Comparison of ENCODE assay signal across 9 mouse cellular contexts in genomic region chr7:101822836-101823757, GRCm38 (mm10). TPM values are rescaled to one million over a fixed set of nuclear protein-coding genes. Genes with fewer than 3 reads are reported as not detected.
A peak's percentile ranks its signal among the peaks of the same experiment; 100 is the strongest.
DNase-seq lines count a peak whose midpoint lies in the region; ATAC-seq lines count a peak whose summit lies in the region.
"Had no signal": no experiment of that assay in that cellular context is flagged by ENCODE, and none has a peak within 500 bp of the region (broad histone marks: within the 10 kb centered on the region; RNA-seq: fewer than 3 reads in every experiment).

No protein-coding gene starts in this region.

- H3K9ac ChIP-seq in hindbrain, embryonic 14.5 days: no peak overlapping the region
- H3K9ac ChIP-seq in embryonic facial prominence, embryonic 14.5 days (ENCODE audit: low read depth, low read length): 0 out of 2 replicates have a peak overlapping the region, but pooled peaks have one; percentile 5

- H3K27ac ChIP-seq in hindbrain, embryonic 10.5 days: no peak overlapping the region
- H3K27ac ChIP-seq in hindbrain, embryonic 14.5 days: no peak overlapping the region
- H3K27ac ChIP-seq in embryonic facial prominence, embryonic 14.5 days (replicated peaks; ENCODE audit: low read depth, low read length): no peak overlapping the region

- H3K9me3 ChIP-seq in hindbrain, embryonic 10.5 days: no peaks in the 10 kb centered on the region
- H3K9me3 ChIP-seq in hindbrain, embryonic 14.5 days (ENCODE audit: control insufficient read depth, low read length): no peaks in the 10 kb centered on the region
- no peaks in the 10 kb centered on the region for H3K9me3 ChIP-seq in embryonic facial prominence, embryonic 14.5 days (ENCODE audit: control insufficient read depth, low read length)

- H3K4me1 ChIP-seq in hindbrain, embryonic 10.5 days (replicated peaks): peaks cover 40% of the 10 kb centered on the region
- H3K4me1 ChIP-seq in hindbrain, embryonic 14.5 days (replicated peaks; ENCODE audit: control insufficient read depth, insufficient read depth, low read length): peaks cover 5% of the 10 kb centered on the region; the same call in 1 of the 2 replicates
- peaks cover 19% of the 10 kb centered on the region for H3K4me1 ChIP-seq in embryonic facial prominence, embryonic 14.5 days (ENCODE audit: control insufficient read depth, insufficient read depth, low read length)

- no peak overlapping the region for H3K4me3 ChIP-seq in hindbrain, embryonic 10.5 days
- no peak overlapping the region for H3K4me3 ChIP-seq in hindbrain, embryonic 14.5 days (replicated peaks; ENCODE audit: low read length)
- no peak overlapping the region for H3K4me3 ChIP-seq in embryonic facial prominence, embryonic 14.5 days (ENCODE audit: low read depth, low read length)

- peak; percentile 56 for DNase-seq in hindbrain, embryonic 10.5 days (ENCODE audit: low spot score)
- DNase-seq in hindbrain, embryonic 14.5 days (ENCODE audit: low spot score): no peak
- DNase-seq in embryonic facial prominence, embryonic 14.5 days (ENCODE audit: low spot score): peak; percentile 62
- DNase-seq in kidney, adult 9 months: peak; percentile 65
- DNase-seq in lung, postnatal 4 days: peak; percentile 51 to 57
- DNase-seq in frontal cortex, postnatal 10 days (ENCODE audit: low spot score in 2 of 2): no peak
- DNase-seq in right cerebral cortex, postnatal 10 days (ENCODE audit: low spot score in 2 of 2): no peak

- ATAC-seq in hindbrain, embryonic 14.5 days (ENCODE audit: low FRiP score): no peak
- ATAC-seq in embryonic facial prominence, embryonic 14.5 days (ENCODE audit: low read depth): peak; percentile 23; the same call in 1 of the 2 replicates
- no peak for ATAC-seq in granulocyte monocyte progenitor cell, adult 5-6 weeks (replicated peaks; ENCODE audit: poor library complexity, severe bottlenecking)

- H3K27me3 ChIP-seq in hindbrain, embryonic 10.5 days (ENCODE audit: insufficient read depth, poor library complexity, severe bottlenecking): peaks cover 64% of the 10 kb centered on the region
- peaks cover 58% of the 10 kb centered on the region for H3K27me3 ChIP-seq in hindbrain, embryonic 14.5 days (ENCODE audit: control insufficient read depth, insufficient read depth, low read length)
- H3K27me3 ChIP-seq in embryonic facial prominence, embryonic 14.5 days (replicated peaks; ENCODE audit: control insufficient read depth, insufficient read depth, low read length): peaks cover 57% of the 10 kb centered on the region

- 28% methylated on average over 32 of the region's 32 CpGs for WGBS in hindbrain, embryonic 10.5 days
- 29% methylated on average over 31 of the region's 32 CpGs for WGBS in hindbrain, embryonic 14.5 days
- WGBS in embryonic facial prominence, embryonic 14.5 days: 36% methylated on average over 28 of the region's 32 CpGs

- H3K36me3 ChIP-seq in hindbrain, embryonic 10.5 days: peaks cover 53% of the 10 kb centered on the region
- H3K36me3 ChIP-seq in hindbrain, embryonic 14.5 days (replicated peaks; ENCODE audit: control insufficient read depth, insufficient read depth): peaks cover 7% of the 10 kb centered on the region
- H3K36me3 ChIP-seq in embryonic facial prominence, embryonic 14.5 days (ENCODE audit: control insufficient read depth, insufficient read depth, low read length): peaks cover 53% of the 10 kb centered on the region

- H3K4me2 ChIP-seq in hindbrain, embryonic 14.5 days (replicated peaks): no peak overlapping the region
- H3K4me2 ChIP-seq in embryonic facial prominence, embryonic 14.5 days (ENCODE audit: low read depth, low read length): no peak overlapping the region

RNA-seq across cellular contexts. Expression of gene Phox2a, which starts 5.0 kb away (rescaled TPM):
- polyA plus RNA-seq in hindbrain, embryonic 10.5 days (2016; fragmentation: Nextera tagmentation; extraction: Ambion mirVana): 2.2 and 4.7 TPM in 2 replicates
- 3.5 TPM in 2 replicates for polyA plus RNA-seq in hindbrain, embryonic 14.5 days (2014; fragmentation: Nextera tagmentation; extraction: Ambion mirVana)
- 1.5 and 1.7 TPM in 2 replicates for polyA plus RNA-seq in embryonic facial prominence, embryonic 14.5 days (2014; fragmentation: Nextera tagmentation; extraction: Ambion mirVana)
- total RNA-seq in granulocyte monocyte progenitor cell, adult 5-6 weeks (2014; fragmentation: Nextera tagmentation): not detected in 2 replicates
- total RNA-seq in granulocyte monocyte progenitor cell, adult 5-6 weeks (2017): not detected in 2 replicates
- total RNA-seq: MEL had no signal

RNA-seq across cellular contexts. Expression of gene Inppl1, which starts 14.9 kb away (rescaled TPM):
- 37.6 and 37.8 TPM in 2 replicates for polyA plus RNA-seq in hindbrain, embryonic 10.5 days (2016; fragmentation: Nextera tagmentation; extraction: Ambion mirVana)
- polyA plus RNA-seq in hindbrain, embryonic 14.5 days (2014; fragmentation: Nextera tagmentation; extraction: Ambion mirVana): 7.8 and 10.5 TPM in 2 replicates
- polyA plus RNA-seq in embryonic facial prominence, embryonic 14.5 days (2014; fragmentation: Nextera tagmentation; extraction: Ambion mirVana): 34.3 and 36.2 TPM in 2 replicates
- total RNA-seq in granulocyte monocyte progenitor cell, adult 5-6 weeks (2014; fragmentation: Nextera tagmentation): 2.0 and 6.5 TPM in 2 replicates
- total RNA-seq in granulocyte monocyte progenitor cell, adult 5-6 weeks (2017): 7.5 and 11.7 TPM in 2 replicates

RNA-seq across cellular contexts. Expression of gene Folr2, which starts 33.9 kb away (rescaled TPM):
- 0.76 TPM in 1 of 2 replicates, not detected in the other for polyA plus RNA-seq in hindbrain, embryonic 10.5 days (2016; fragmentation: Nextera tagmentation; extraction: Ambion mirVana)
- 1.2 and 3.3 TPM in 2 replicates for polyA plus RNA-seq in hindbrain, embryonic 14.5 days (2014; fragmentation: Nextera tagmentation; extraction: Ambion mirVana)
- 3.9 and 4.0 TPM in 2 replicates for polyA plus RNA-seq in embryonic facial prominence, embryonic 14.5 days (2014; fragmentation: Nextera tagmentation; extraction: Ambion mirVana)
- total RNA-seq in granulocyte monocyte progenitor cell, adult 5-6 weeks (2014; fragmentation: Nextera tagmentation): not detected in 2 replicates
- total RNA-seq in granulocyte monocyte progenitor cell, adult 5-6 weeks (2017): not detected in 2 replicates
- total RNA-seq: MEL had no signal

RNA-seq across cellular contexts. Expression of gene Anapc15, which starts 40.4 kb away (rescaled TPM):
- 91.2 and 103 TPM in 2 replicates for polyA plus RNA-seq in hindbrain, embryonic 10.5 days (2016; fragmentation: Nextera tagmentation; extraction: Ambion mirVana)
- polyA plus RNA-seq in hindbrain, embryonic 14.5 days (2014; fragmentation: Nextera tagmentation; extraction: Ambion mirVana): 63.0 and 65.5 TPM in 2 replicates
- polyA plus RNA-seq in embryonic facial prominence, embryonic 14.5 days (2014; fragmentation: Nextera tagmentation; extraction: Ambion mirVana): 60.8 and 62.0 TPM in 2 replicates
- total RNA-seq in granulocyte monocyte progenitor cell, adult 5-6 weeks (2014; fragmentation: Nextera tagmentation): 111 and 144 TPM in 2 replicates
- 80.1 and 145 TPM in 2 replicates for total RNA-seq in granulocyte monocyte progenitor cell, adult 5-6 weeks (2017)

RNA-seq across cellular contexts. Expression of gene Folr1, which starts 47.5 kb away (rescaled TPM):
- polyA plus RNA-seq in hindbrain, embryonic 10.5 days (2016; fragmentation: Nextera tagmentation; extraction: Ambion mirVana): 10.8 and 17.1 TPM in 2 replicates
- polyA plus RNA-seq in hindbrain, embryonic 14.5 days (2014; fragmentation: Nextera tagmentation; extraction: Ambion mirVana): 43.0 and 69.7 TPM in 2 replicates
- 1.4 and 4.5 TPM in 2 replicates for polyA plus RNA-seq in embryonic facial prominence, embryonic 14.5 days (2014; fragmentation: Nextera tagmentation; extraction: Ambion mirVana)
- not detected in 2 replicates for total RNA-seq in granulocyte monocyte progenitor cell, adult 5-6 weeks (2014; fragmentation: Nextera tagmentation)
- not detected in 2 replicates for total RNA-seq in granulocyte monocyte progenitor cell, adult 5-6 weeks (2017)

Comparison
In these comparisons a context has a peak if more than half of its experiments do, and no peak if none do; other contexts are left out.
1. DNase-seq: peak in hindbrain, embryonic 10.5 days (single experiment), embryonic facial prominence, embryonic 14.5 days (single experiment), kidney, adult 9 months (single experiment) and lung, postnatal 4 days (2 of 2); none in hindbrain, embryonic 14.5 days (single experiment), frontal cortex, postnatal 10 days (0 of 2) and right cerebral cortex, postnatal 10 days (0 of 2).